Comparison of ENCODE assay signal across 26 mouse cellular contexts in the genomic region with DNA sequence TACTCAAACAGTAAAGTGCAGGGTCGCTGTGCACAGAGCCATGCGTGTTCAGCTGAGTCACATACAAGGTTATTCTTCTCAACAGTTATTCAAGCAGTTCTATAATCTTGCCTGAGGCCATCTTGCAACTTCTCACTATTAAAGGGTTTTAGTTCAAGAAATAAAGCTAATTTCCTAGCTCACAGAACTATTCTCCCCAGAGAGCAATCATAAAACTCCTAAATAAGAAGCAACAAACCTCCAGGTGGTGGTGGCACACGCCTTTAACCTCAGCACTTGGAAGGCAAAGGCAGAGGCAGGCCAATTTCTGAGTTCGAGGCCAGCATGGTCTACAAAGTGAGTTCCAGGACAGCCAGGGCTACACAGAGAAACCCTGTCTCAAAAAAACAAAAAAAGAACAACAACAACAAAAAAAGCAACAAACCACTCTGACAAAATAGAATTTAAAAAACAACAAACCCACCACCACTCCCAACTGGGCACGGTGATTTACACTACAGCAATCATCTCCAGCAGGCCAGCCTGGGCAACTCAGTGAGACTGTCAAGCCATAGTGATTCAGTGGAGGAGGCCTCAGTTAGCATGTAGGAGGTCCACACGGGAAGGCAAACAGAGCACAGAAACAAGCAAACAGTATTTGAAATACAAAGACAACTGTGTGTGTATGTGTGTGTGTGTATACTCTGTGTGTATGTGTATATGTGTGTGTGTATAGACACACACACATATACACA.
"Had no signal": no experiment of that assay in that cellular context is flagged by ENCODE, and none has a peak within 500 bp of the region (broad histone marks: within the 10 kb centered on the region; RNA-seq: fewer than 3 reads in every experiment).

No protein-coding gene starts in this region.

- DNase-seq: gastrocnemius, adult 2 months; gastrocnemius, postnatal 10 days; gastrocnemius, postnatal 25 days; heart, adult 18-20 months; heart, postnatal 10 days; heart, postnatal 4 days; kidney, adult 18-20 months; kidney, adult 8-10 months; kidney, postnatal 10 days; kidney, postnatal 25 days; kidney, postnatal 4 days had no signal

- H3K9me3 ChIP-seq: heart, embryonic 13.5 days; heart, embryonic 15.5 days; hindbrain, embryonic 10.5 days; hindbrain, embryonic 12.5 days; intestine, embryonic 15.5 days; limb, embryonic 10.5 days; limb, embryonic 12.5 days had no signal

- H3K4me2 ChIP-seq: heart, embryonic 11.5 days; heart, embryonic 13.5 days; heart, embryonic 15.5 days; hindbrain, embryonic 12.5 days; hindbrain, embryonic 14.5 days; intestine, embryonic 15.5 days; limb, embryonic 12.5 days had no signal

- H3K27me3 ChIP-seq: heart, embryonic 13.5 days; heart, embryonic 15.5 days; hindbrain, embryonic 12.5 days; intestine, embryonic 15.5 days; limb, embryonic 12.5 days had no signal

- H3K4me1 ChIP-seq: heart, embryonic 13.5 days; heart, embryonic 15.5 days; hindbrain, embryonic 10.5 days; hindbrain, embryonic 12.5 days; intestine, embryonic 15.5 days; limb, embryonic 10.5 days; limb, embryonic 12.5 days had no signal

- H3K27ac ChIP-seq: gastrocnemius, adult 2 months; heart, embryonic 13.5 days; heart, embryonic 15.5 days; hindbrain, embryonic 10.5 days; hindbrain, embryonic 12.5 days; hindbrain, embryonic 14.5 days; intestine, embryonic 15.5 days; layer of hippocampus, adult 2 months; left cerebral cortex, adult 2 months; limb, embryonic 10.5 days; limb, embryonic 12.5 days; liver, embryonic 14.5 days had no signal

- H3K9ac ChIP-seq: heart, embryonic 13.5 days; heart, embryonic 15.5 days; hindbrain, embryonic 12.5 days; hindbrain, embryonic 14.5 days; intestine, embryonic 15.5 days; limb, embryonic 12.5 days; liver, embryonic 14.5 days had no signal

- ATAC-seq: hindbrain, embryonic 16.5 days; inflammation-experienced regulatory T-cells, adult 6 months; intestine, embryonic 15.5 days; intestine, postnatal 0 days had no signal

- H3K4me3 ChIP-seq: gastrocnemius, adult 2 months; heart, embryonic 13.5 days; heart, embryonic 15.5 days; hindbrain, embryonic 10.5 days; hindbrain, embryonic 12.5 days; intestine, embryonic 15.5 days; layer of hippocampus, adult 2 months; left cerebral cortex, adult 2 months; limb, embryonic 10.5 days; limb, embryonic 12.5 days had no signal
